In genomic region chr12:83987583-83988441, GRCm38 (mm10) we compare ENCODE assay signal across 8 mouse cellular contexts. TPM values are rescaled to one million over a fixed set of nuclear protein-coding genes. Genes with fewer than 3 reads are reported as not detected.
A peak's percentile ranks its signal among the peaks of the same experiment; 100 is the strongest.
DNase-seq lines count a peak whose midpoint lies in the region; ATAC-seq lines count a peak whose summit lies in the region.

Gene Acot2 (plus strand): TSS chr12:83987861.

- H3K9ac ChIP-seq in intestine, embryonic 15.5 days: peak within 1 kb of the TSS; percentile 72

- H3K27ac ChIP-seq in intestine, embryonic 15.5 days: peak within 1 kb of the TSS; percentile 94

- ATAC-seq in intestine, embryonic 15.5 days: peak; percentile 92

- WGBS in intestine, embryonic 15.5 days: under 1% methylated on average over 80 of the region's 80 CpGs

- peaks cover 3% of the 10 kb centered on the region for H3K4me1 ChIP-seq in intestine, embryonic 15.5 days (replicated peaks)

- peak; percentile 82 for DNase-seq in adrenal gland, postnatal 10 days
- DNase-seq in embryo, embryonic 9.5 days (ENCODE audit: extremely low spot score): peak; percentile 83
- peak; percentile 41 to 76 for DNase-seq in gastrocnemius, postnatal 4 days (ENCODE audit: low spot score in 2 of 2)
- DNase-seq in left cerebral cortex, postnatal 25 days (ENCODE audit: low spot score in 2 of 2): peak; percentile 82 to 88
- peak; percentile 86 for DNase-seq in mesoderm, embryonic 11.5 days (ENCODE audit: low read depth, low spot score)
- DNase-seq in right cerebral cortex, postnatal 25 days: peak; percentile 83
- DNase-seq in yolk sac, embryonic 10.5 days (ENCODE audit: low spot score): peak; percentile 84

- H3K9me3 ChIP-seq in intestine, embryonic 15.5 days: no peaks in the 10 kb centered on the region

- H3K4me2 ChIP-seq in intestine, embryonic 15.5 days (replicated peaks): peak within 1 kb of the TSS; percentile 63

- peak within 1 kb of the TSS; percentile 63 for H3K4me3 ChIP-seq in intestine, embryonic 15.5 days (replicated peaks)

- no peaks in the 10 kb centered on the region for H3K27me3 ChIP-seq in intestine, embryonic 15.5 days (replicated peaks)

- no peaks in the 10 kb centered on the region for H3K36me3 ChIP-seq in intestine, embryonic 15.5 days

- intact Hi-C loops in left cerebral cortex, postnatal 25 days (cut with DNase I): loop anchor here (5.0 kb wide), 1 partner anchor 44 kb away; no protein-coding TSS in a partner anchor

RNA-seq across cellular contexts. Expression of gene Acot2, which starts in this region (rescaled TPM):
- total RNA-seq in adrenal gland, postnatal 10 days (2021): 10 to 100 TPM; 52.7 to 57.5 TPM
- total RNA-seq in gastrocnemius, postnatal 4 days (2021): 10 to 100 TPM; 20.4 to 24.4 TPM
- polyA plus RNA-seq in intestine, embryonic 15.5 days (2015; fragmentation: Nextera tagmentation; extraction: Ambion mirVana): 34.3 and 35.8 TPM in 2 replicates
- 10 to 100 TPM in 1 of 2 experiments, 1 to 10 TPM in 1; 9.5 to 12.5 TPM for total RNA-seq in left cerebral cortex, postnatal 25 days (2021)

Comparison
In these comparisons a context has a peak if more than half of its experiments do, and no peak if none do; other contexts are left out.
1. Peak in every context shown above with its lines: DNase-seq, ATAC-seq, H3K4me3 ChIP-seq and H3K27ac ChIP-seq.